Mouse (Mus musculus) megakaryocyte-erythroid progenitor cell, adult 5-6 weeks (primary cell): ENCODE results near the gene Astl. TPM values are rescaled to one million over a fixed set of nuclear protein-coding genes. Genes with fewer than 3 reads are reported as not detected.

Experiments
- ATAC-seq: replicated peaks from 2 replicates; pipeline ENCODE4 v1.8.0; 2016; ENCODE audit warnings: mild to moderate bottlenecking, inconsistent platforms; ENCODE audit not compliant: severe bottlenecking, poor library complexity, low FRiP score, low TSS enrichment
- total RNA-seq, 2 experiments: library from RNA; stranded (forward) in 1 of 2; stranded (reverse) in 1 of 2; fragments of 200-1000, 215-1000 nt in 1 of 2; fragments of >200 nt in 1 of 2; fragmentation: Nextera tagmentation in 1 of 2; gene quantifications; 2 replicates each; pipeline ENCODE4 v1.2.3; 2014 to 2017

The Astl gene
- total RNA-seq, 2 experiments from 2014 or later, result not detected

DNA sequence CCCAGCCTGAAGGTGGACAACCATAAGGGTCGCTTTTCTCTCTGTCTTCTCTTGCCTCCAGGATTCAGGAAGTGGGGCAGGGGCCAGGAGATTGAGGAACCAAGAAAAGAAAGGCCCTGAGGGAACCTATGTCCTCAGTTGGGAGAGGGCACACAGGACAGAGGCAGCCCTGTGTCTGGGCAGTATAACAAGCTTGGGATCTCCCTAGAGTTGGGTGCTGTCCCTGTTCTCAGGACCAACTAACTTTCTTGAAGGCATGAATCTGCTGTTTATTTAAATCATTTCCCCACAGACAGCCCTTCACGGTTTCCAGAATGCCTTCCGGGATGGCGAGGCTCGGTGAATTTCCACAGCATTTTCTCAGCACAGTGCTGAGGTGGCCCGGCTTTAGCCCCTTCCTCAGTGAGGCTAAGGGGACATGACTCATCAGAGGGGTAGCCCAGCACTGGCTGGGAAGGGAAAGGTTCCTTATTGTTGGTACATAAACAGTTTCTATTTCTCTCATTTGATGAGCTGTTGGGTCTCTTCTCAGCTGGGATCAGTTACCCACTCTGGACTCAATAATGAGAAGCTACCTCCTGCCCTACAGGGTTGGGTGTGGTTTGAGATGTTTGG lies 15.7 kb upstream of the Astl start:
- no peak for ATAC-seq

DNA sequence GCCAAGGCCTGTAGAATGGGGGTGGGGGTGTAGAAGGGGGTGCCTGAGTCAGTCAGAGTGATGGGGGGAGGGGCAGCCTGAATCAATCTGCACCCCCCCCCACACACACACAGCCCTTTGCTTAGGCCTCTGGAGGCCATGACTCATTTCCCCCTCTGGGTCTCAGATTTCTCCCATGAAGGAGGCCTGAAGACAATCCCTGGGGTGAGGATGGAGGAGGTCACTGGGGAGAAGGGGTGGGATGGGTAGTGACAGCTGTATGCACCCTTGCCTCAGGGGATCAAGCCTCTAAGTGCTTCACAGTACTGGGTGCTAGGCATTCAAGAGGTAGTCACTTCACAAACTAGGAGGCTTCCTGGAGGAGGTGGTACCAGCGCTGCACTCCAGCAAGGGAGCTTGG lies 14.8 kb upstream of the Astl start:
- ATAC-seq, result no peak

GRCm38 (mm10) chr2:127324456-127324855 lies 14.0 kb upstream of the Astl start:
- ATAC-seq, result no peak

GRCm38 (mm10) chr2:127328090-127328851 lies 10.2 kb upstream of the Astl start:
- peak; percentile 58 for ATAC-seq

GRCm38 (mm10) chr2:127332807-127333570 lies 5.5 kb upstream of the Astl start:
- no peak for ATAC-seq

GRCm38 (mm10) chr2:127333945-127334603 lies 4.4 kb upstream of the Astl start:
- ATAC-seq, result no peak

- no peak for ATAC-seq
These were observed 3.3 kb upstream of the Astl start for GRCm38 (mm10) chr2:127335078-127335541.

GRCm38 (mm10) chr2:127335767-127336496 lies 2.5 kb upstream of the Astl start, which contains the start of gene Dusp2:
TSS of gene Dusp2 (plus strand) at chr2:127336159.
- peak; percentile 46 for ATAC-seq

DNA sequence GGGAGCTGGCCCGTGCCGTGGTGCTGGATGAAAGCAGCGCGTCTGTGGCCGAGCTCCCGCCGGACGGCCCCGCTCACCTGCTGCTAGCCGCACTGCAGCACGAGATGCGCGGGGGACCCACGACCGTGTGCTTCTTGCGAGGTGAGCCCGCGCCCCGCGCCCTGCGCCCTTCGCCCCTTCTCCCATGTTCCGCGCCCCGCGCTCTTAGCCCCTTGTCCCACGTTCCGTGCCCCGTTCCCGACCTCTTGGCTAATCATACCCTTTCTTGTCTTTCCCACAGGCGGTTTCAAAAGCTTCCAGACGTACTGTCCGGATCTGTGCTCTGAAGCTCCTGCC lies 2.0 kb upstream of the Astl start:
- no peak for ATAC-seq

- no peak for ATAC-seq
These were observed 1.6 kb upstream of the Astl start for GRCm38 (mm10) chr2:127336885-127337284.

DNA sequence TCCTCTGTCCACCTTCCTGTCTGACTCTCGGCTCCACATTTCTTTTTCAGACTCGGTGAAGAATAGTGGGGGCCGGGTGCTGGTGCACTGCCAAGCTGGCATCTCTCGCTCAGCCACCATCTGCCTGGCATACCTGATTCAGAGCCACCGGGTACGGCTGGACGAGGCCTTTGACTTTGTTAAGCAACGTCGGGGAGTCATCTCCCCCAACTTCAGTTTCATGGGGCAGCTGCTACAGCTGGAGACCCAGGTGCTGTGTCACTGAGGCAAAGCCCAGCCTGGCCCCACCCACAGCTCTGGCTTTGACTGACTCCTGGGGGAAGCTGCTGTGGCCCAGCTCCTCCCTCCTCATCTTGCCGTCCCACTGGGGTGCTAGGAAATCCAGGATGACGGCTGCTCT lies 908 bp upstream of the Astl start:
- ATAC-seq, result peak; percentile 53

DNA sequence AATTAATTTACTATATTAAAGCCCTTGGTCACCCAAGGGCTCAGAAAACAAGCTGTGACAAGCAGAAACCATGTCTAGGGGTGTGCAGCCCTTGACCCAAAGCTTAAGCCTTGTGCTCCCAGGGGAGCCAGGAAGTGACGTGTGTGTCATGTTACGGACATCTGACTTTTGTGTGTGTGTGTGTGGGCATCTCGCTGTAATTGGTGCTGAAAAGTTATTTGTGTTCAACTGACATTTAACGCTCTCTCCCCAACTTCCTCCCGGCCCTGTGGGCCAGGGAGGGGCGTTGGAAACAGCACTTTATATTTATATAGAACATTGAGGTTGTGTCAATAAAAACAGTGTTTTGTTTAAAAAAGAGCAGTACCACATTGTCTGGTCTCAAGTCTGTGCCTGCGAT lies 427 bp upstream of the Astl start:
- ATAC-seq, result no peak

GRCm38 (mm10) chr2:127338833-127339232 lies 394 bp downstream of the Astl start:
- peak; percentile 29; the same call in 1 of the 2 replicates for ATAC-seq

DNA sequence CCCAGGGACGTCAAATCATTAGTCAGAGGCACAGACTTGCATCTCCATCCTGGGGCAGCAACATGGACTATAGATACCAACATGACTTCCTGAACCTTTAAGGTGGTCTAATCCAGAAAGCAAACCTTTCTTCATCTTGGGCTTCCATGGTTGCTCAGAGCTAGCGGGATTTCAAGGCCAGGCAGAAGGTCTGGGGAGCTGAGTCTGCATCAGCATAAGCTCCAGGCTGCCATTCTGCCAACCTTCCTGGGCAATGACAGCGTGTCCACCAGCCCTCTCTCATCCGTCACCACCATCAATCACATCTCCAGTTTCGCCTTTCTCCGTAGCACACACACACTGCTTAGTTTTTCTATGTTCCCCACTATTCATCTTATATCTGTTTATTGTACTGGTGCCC lies 823 bp downstream of the Astl start:
- no peak for ATAC-seq

GRCm38 (mm10) chr2:127341159-127341558 lies 2.7 kb downstream of the Astl start:
- 0 out of 2 replicates have a peak, but pooled peaks have one; percentile 19 for ATAC-seq

GRCm38 (mm10) chr2:127346334-127346733 lies 7.9 kb downstream of the Astl start:
- no peak for ATAC-seq

DNA sequence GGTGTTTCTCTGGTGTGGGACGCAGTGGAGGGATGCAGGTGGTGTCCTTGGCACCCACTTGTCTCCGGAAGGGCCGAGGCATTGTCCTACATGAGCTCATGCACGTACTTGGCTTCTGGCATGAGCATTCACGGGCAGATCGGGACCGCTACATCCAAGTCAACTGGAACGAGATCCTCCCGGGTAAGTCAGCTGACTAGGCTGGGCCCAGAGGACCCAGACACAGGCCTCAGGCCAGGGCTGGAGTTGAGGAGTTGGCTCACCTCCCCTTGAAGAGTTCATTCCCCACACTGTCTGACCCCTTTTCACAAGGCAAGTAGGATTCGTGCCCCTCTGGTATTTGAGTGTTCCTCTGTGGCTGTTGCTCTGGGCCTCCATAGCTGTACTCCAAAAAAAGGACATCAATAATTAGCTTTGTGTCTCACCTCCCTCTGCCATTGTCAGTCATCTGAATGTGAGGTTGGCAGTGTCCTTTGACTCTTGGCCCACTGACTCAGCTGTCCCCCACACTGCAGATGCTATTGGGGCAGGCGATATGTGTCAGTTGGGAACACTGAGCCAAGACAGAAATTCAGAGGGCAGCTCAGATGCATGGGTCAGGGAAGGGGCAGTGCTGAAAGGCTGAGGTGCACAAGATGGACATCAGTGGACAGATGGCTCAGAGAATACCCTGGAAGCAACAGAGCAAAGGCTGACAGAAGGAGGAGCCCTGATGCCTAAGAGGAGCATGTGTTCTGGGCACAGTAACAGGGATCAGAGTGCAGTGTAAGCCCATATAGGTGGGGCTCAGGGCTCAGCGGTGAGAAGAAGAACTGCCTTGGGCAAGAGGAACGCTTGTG lies 8.9 kb downstream of the Astl start:
- ATAC-seq, result no peak

- no peak for ATAC-seq
These were observed 15.4 kb downstream of the Astl start for GRCm38 (mm10) chr2:127353881-127354280.
